Mouse (Mus musculus) stomach, embryonic 14.5 days (tissue): ENCODE measurements around the gene Zfp451. TPM values are rescaled to one million over a fixed set of nuclear protein-coding genes. Genes with fewer than 3 reads are reported as not detected.
"Not testable (repeated sequence)": the region's sequence is repeated elsewhere in the genome, so short reads cannot be mapped to it uniquely, and the experiment has no call there.

Experiments
- ATAC-seq: fragments of 200-750 bp; cut with Nextera tagmentation; 2 replicates; pipeline ENCODE4 v1.8.0; 2017; ENCODE audit warnings: low read depth, moderate TSS enrichment; ENCODE audit not compliant: insufficient number of reproducible peaks, insufficient read depth, low FRiP score
- H3K27ac ChIP-seq: fragments of 300-500 bp; sonication (generic); 2 replicates; pipeline ENCODE4 v1.5.1; 2014; ENCODE audit warnings: mild to moderate bottlenecking, low read length, moderate library complexity, mixed read lengths
- H3K27me3 ChIP-seq: fragments of 300-500 bp; sonication (generic); 2 replicates; pipeline ENCODE4 v1.6.1; 2014; ENCODE audit warnings: low read length, control low read depth, mixed read lengths; ENCODE audit not compliant: control insufficient read depth, insufficient read depth
- H3K36me3 ChIP-seq: fragments of 300-500 bp; sonication (generic); 2 replicates; pipeline ENCODE4 v1.6.1; 2014; ENCODE audit warnings: mild to moderate bottlenecking, control low read depth, low read length, moderate library complexity, mixed read lengths; ENCODE audit not compliant: control insufficient read depth, insufficient read depth
- H3K4me1 ChIP-seq: fragments of 300-500 bp; sonication (generic); 2 replicates; pipeline ENCODE4 v1.6.1; 2014; ENCODE audit warnings: low read length, control low read depth, mixed read lengths; ENCODE audit not compliant: control insufficient read depth, insufficient read depth
- H3K4me2 ChIP-seq: fragments of 300-500 bp; sonication (generic); replicated peaks from 2 replicates; pipeline ENCODE4 v1.6.1; 2014; ENCODE audit warnings: low read depth, low read length, control low read depth
- H3K4me3 ChIP-seq: fragments of 300-500 bp; sonication (generic); 2 replicates; pipeline ENCODE4 v1.5.1; 2014; ENCODE audit warnings: low read depth, low read length, control low read depth
- H3K9ac ChIP-seq: fragments of 300-500 bp; sonication (generic); replicated peaks from 2 replicates; pipeline ENCODE4 v1.6.1; 2014; ENCODE audit warnings: low read depth, mild to moderate bottlenecking, control low read depth, low read length, moderate library complexity, mixed read lengths
- H3K9me3 ChIP-seq: fragments of 300-500 bp; sonication (generic); 2 replicates; pipeline ENCODE4 v1.6.1; 2016; ENCODE audit warnings: low read depth, low read length, control low read depth; ENCODE audit not compliant: control insufficient read depth
- WGBS: fragments of 180-500 bp; shearing (Covaris S2); extraction: QIAGEN DNeasy Blood & Tissue Kit; methylation state at CpG from one replicate; pipeline ENCODE4 v1.1.7; 2014; 5-methylcytosine and 5-hydroxymethylcytosine counted together
- polyA plus RNA-seq: library from polyadenylated mRNA; unstranded; fragments of >200 nt; fragmentation: Nextera tagmentation; extraction: Ambion mirVana; gene quantifications from 2 replicates; pipeline ENCODE4 v1.2.1, GENCODE M21; 2014

Zfp451 gene
- 34.6 and 37.8 TPM in 2 replicates for polyA plus RNA-seq

- Histone ChIP-seq H3K4me2 (peak within 1 kb of the TSS; percentile 80), H3K27me3 (no peaks in the 10 kb centered on the region), H3K9ac (peak within 1 kb of the TSS; percentile 98), H3K36me3 (peaks cover 24% of the 10 kb centered on the region), H3K4me1 (peaks cover 9% of the 10 kb centered on the region), H3K27ac (peak within 1 kb of the TSS; percentile 93), H3K4me3 (peak within 1 kb of the TSS; percentile 89), H3K9me3 (no peaks in the 10 kb centered on the region)
- ATAC-seq = peak; percentile 95
- under 1% methylated on average over 85 of the region's 85 CpGs for WGBS
These were observed at the start of gene Zfp451 for GRCm38 (mm10) chr1:33813868-33814794. Gene Zfp451, minus strand, starts transcription at chr1:33814595.

GRCm38 (mm10) chr1:33846807-33847206 lies 32.4 kb upstream of the Zfp451 start:
- no peaks in the 10 kb centered on the region for H3K9me3 ChIP-seq
- no peak for ATAC-seq
- no peaks in the 10 kb centered on the region for H3K4me1 ChIP-seq
- no peak overlapping the region for H3K4me2 ChIP-seq
- H3K27ac ChIP-seq = no peak overlapping the region
- no peak overlapping the region for H3K9ac ChIP-seq
- H3K27me3 ChIP-seq = no peaks in the 10 kb centered on the region
- no peak overlapping the region for H3K4me3 ChIP-seq
- WGBS = 92% methylated on average over 2 of the region's 2 CpGs
- no peaks in the 10 kb centered on the region for H3K36me3 ChIP-seq

GRCm38 (mm10) chr1:33843823-33844222 lies 29.4 kb upstream of the Zfp451 start:
- Histone ChIP-seq H3K27ac (no peak overlapping the region), H3K36me3 (no peaks in the 10 kb centered on the region), H3K4me3 (no peak overlapping the region), H3K27me3 (no peaks in the 10 kb centered on the region), H3K4me2 (no peak overlapping the region), H3K4me1 (no peaks in the 10 kb centered on the region), H3K9me3 (no peaks in the 10 kb centered on the region), H3K9ac (no peak overlapping the region)
- WGBS = 76% methylated on average over 6 of the region's 6 CpGs
- ATAC-seq = no peak

GRCm38 (mm10) chr1:33838952-33839351 lies 24.6 kb upstream of the Zfp451 start:
- not testable (repeated sequence) for H3K9ac ChIP-seq

GRCm38 (mm10) chr1:33830586-33830985 lies 16.2 kb upstream of the Zfp451 start:
- WGBS = 73% methylated on average over 4 of the region's 4 CpGs
- Histone ChIP-seq H3K27ac (no peak overlapping the region), H3K36me3 (no peaks in the 10 kb centered on the region), H3K4me1 (no peaks in the 10 kb centered on the region), H3K4me3 (no peak overlapping the region), H3K27me3 (no peaks in the 10 kb centered on the region), H3K4me2 (no peak overlapping the region), H3K9me3 (no peaks in the 10 kb centered on the region), H3K9ac (no peak overlapping the region)
- ATAC-seq = no peak

More at GRCm38 (mm10) chr1:33838952-33839351, 24.6 kb upstream of the Zfp451 start:
- WGBS = 93% methylated on average over 14 of the region's 14 CpGs
- not testable (repeated sequence) for H3K4me2 ChIP-seq, H3K4me1 ChIP-seq, H3K27me3 ChIP-seq, ATAC-seq, H3K27ac ChIP-seq, H3K4me3 ChIP-seq, H3K9me3 ChIP-seq, H3K36me3 ChIP-seq

- Histone ChIP-seq H3K27me3 (no peaks in the 10 kb centered on the region), H3K4me2 (no peak overlapping the region), H3K9me3 (no peaks in the 10 kb centered on the region), H3K4me3 (no peak overlapping the region), H3K4me1 (peaks cover 5% of the 10 kb centered on the region), H3K27ac (no peak overlapping the region), H3K9ac (no peak overlapping the region), H3K36me3 (peaks cover 3% of the 10 kb centered on the region; the same call in 1 of the 2 replicates)
- 74% methylated on average over 2 of the region's 2 CpGs for WGBS
- ATAC-seq = no peak
These were observed 3.5 kb upstream of the Zfp451 start for GRCm38 (mm10) chr1:33817931-33818330.

- H3K27me3 ChIP-seq = no peaks in the 10 kb centered on the region
- peaks cover 24% of the 10 kb centered on the region for H3K36me3 ChIP-seq
- H3K4me2 ChIP-seq = peak overlapping the region; percentile 80
- H3K9ac ChIP-seq = peak overlapping the region; percentile 98
- no peaks in the 10 kb centered on the region for H3K9me3 ChIP-seq
- WGBS = 7% methylated on average over 11 of the region's 11 CpGs
- H3K4me1 ChIP-seq = peaks cover 9% of the 10 kb centered on the region
- ATAC-seq = no peak
- peak overlapping the region; percentile 93 for H3K27ac ChIP-seq
- peak overlapping the region; percentile 89 for H3K4me3 ChIP-seq
These were observed 914 bp downstream of the Zfp451 start for GRCm38 (mm10) chr1:33813495-33813867.

GRCm38 (mm10) chr1:33803323-33803722 lies 11.1 kb downstream of the Zfp451 start:
- no peak overlapping the region for H3K4me3 ChIP-seq
- H3K36me3 ChIP-seq = peaks cover 57% of the 10 kb centered on the region
- WGBS = 96% methylated on average over 2 of the region's 2 CpGs
- H3K4me2 ChIP-seq = no peak overlapping the region
- no peak for ATAC-seq
- H3K4me1 ChIP-seq = no peaks in the 10 kb centered on the region
- no peaks in the 10 kb centered on the region for H3K9me3 ChIP-seq
- H3K27me3 ChIP-seq = no peaks in the 10 kb centered on the region
- no peak overlapping the region for H3K9ac ChIP-seq
- H3K27ac ChIP-seq = no peak overlapping the region
